Mouse (Mus musculus) lung, embryonic 16.5 days (tissue): ENCODE measurements around the gene Arsb. TPM values are rescaled to one million over a fixed set of nuclear protein-coding genes. Genes with fewer than 3 reads are reported as not detected.

Experiments used
- ATAC-seq: fragments of 200-750 bp; cut with Nextera tagmentation; 2 replicates; pipeline ENCODE4 v1.8.0; 2017; ENCODE audit warnings: low read depth, mild to moderate bottlenecking, moderate library complexity
- H3K27ac ChIP-seq: fragments of 300-500 bp; sonication (generic); 2 replicates; pipeline ENCODE4 v1.5.1; 2014; ENCODE audit warnings: mild to moderate bottlenecking, control low read depth, low read length
- H3K27me3 ChIP-seq: fragments of 300-500 bp; sonication (generic); 2 replicates; pipeline ENCODE4 v1.6.1; 2014; ENCODE audit warnings: low read depth, low read length, mixed read lengths; ENCODE audit not compliant: control insufficient read depth, insufficient read depth
- H3K36me3 ChIP-seq: fragments of 300-500 bp; sonication (generic); 2 replicates; pipeline ENCODE4 v1.6.1; 2014; ENCODE audit warnings: low read length; ENCODE audit not compliant: control insufficient read depth, insufficient read depth
- H3K4me1 ChIP-seq: fragments of 300-500 bp; sonication (generic); replicated peaks from 2 replicates; pipeline ENCODE4 v1.6.1; 2014; ENCODE audit warnings: low read length, mixed read lengths; ENCODE audit not compliant: control insufficient read depth, insufficient read depth
- H3K4me2 ChIP-seq: fragments of 300-500 bp; sonication (generic); 2 replicates; pipeline ENCODE4 v1.6.1; 2014; ENCODE audit warnings: low read depth, low read length, control low read depth
- H3K4me3 ChIP-seq: fragments of 300-500 bp; sonication (generic); 2 replicates; pipeline ENCODE4 v1.5.1; 2014; ENCODE audit warnings: mild to moderate bottlenecking, low read length, control low read depth
- H3K9ac ChIP-seq: fragments of 300-500 bp; sonication (generic); 2 replicates; pipeline ENCODE4 v1.6.1; 2014; ENCODE audit warnings: low read length, control low read depth
- H3K9me3 ChIP-seq: fragments of 300-500 bp; sonication (generic); 2 replicates; pipeline ENCODE4 v1.6.1; 2016; ENCODE audit warnings: low read length; ENCODE audit not compliant: control insufficient read depth
- WGBS: fragments of 180-500 bp; shearing (Covaris S2); extraction: QIAGEN DNeasy Blood & Tissue Kit; methylation state at CpG from one replicate; pipeline ENCODE4 v1.1.7; 2014; 5-methylcytosine and 5-hydroxymethylcytosine counted together
- polyA plus RNA-seq: library from polyadenylated mRNA; unstranded; fragments of >200 nt; fragmentation: Nextera tagmentation; extraction: Ambion mirVana; gene quantifications from 2 replicates; pipeline ENCODE4 v1.2.1, GENCODE M21; 2015

Arsb gene
- polyA plus RNA-seq, 1 experiment from 2014 or later: 17.2 TPM

GRCm38 (mm10) chr13:93847614-93848013 is 76.2 kb downstream of the Arsb start:
- 39% methylated on average over 4 of the region's 4 CpGs for WGBS
- H3K27me3 ChIP-seq: no peaks in the 10 kb centered on the region
- peaks cover 24% of the 10 kb centered on the region for H3K4me1 ChIP-seq
- H3K9me3 ChIP-seq: no peaks in the 10 kb centered on the region
- ATAC-seq: no peak
- H3K9ac ChIP-seq: no peak overlapping the region
- H3K4me3 ChIP-seq: no peak overlapping the region
- no peaks in the 10 kb centered on the region for H3K36me3 ChIP-seq
- no peak overlapping the region for H3K27ac ChIP-seq
- H3K4me2 ChIP-seq: no peak overlapping the region

GRCm38 (mm10) chr13:93848615-93849014 is 77.2 kb downstream of the Arsb start:
- no peaks in the 10 kb centered on the region for H3K36me3 ChIP-seq
- no peaks in the 10 kb centered on the region for H3K9me3 ChIP-seq
- no peak overlapping the region for H3K9ac ChIP-seq
- no peak overlapping the region for H3K4me2 ChIP-seq
- no peaks in the 10 kb centered on the region for H3K27me3 ChIP-seq
- no peak overlapping the region for H3K4me3 ChIP-seq
- ATAC-seq: no peak
- no peak overlapping the region for H3K27ac ChIP-seq
- WGBS: 85% methylated on average over 6 of the region's 6 CpGs
- H3K4me1 ChIP-seq: peaks cover 25% of the 10 kb centered on the region

DNA sequence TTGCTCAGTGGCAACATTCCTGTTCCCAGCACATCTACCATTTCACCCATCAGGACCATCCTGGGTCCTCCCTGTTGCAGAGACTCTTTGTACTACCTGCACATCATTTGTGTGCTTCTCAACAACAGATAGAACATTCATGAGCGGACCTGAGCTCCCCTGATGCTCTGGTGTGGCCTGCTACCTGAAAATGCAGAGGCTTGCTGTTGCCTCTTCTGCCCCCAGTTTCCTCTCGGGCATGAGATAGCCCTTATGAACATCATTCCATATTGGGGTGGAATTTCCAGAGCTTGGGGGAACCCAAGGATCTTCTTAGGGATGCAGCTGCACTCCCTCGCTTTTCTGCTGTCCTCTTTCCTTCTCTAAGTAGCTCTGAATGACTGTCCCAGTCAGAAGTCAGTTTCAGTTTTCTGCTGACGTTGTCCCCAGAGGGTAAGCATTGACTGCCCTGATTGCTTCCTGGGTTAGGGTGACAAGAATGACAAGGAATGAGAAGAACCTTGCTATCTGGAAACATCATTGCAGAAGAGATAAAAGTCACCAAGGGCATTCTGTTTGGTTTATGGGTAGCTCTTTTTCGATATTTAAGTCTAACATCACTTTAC is 78.4 kb downstream of the Arsb start:
- Histone ChIP-seq H3K27me3 (no peaks in the 10 kb centered on the region), H3K36me3 (no peaks in the 10 kb centered on the region), H3K4me2 (no peak overlapping the region), H3K27ac (peak overlapping the region; percentile 46), H3K9me3 (no peaks in the 10 kb centered on the region), H3K4me1 (peaks cover 32% of the 10 kb centered on the region), H3K9ac (no peak overlapping the region), H3K4me3 (no peak overlapping the region)
- ATAC-seq: no peak
- 71% methylated on average over 5 of the region's 5 CpGs for WGBS

DNA sequence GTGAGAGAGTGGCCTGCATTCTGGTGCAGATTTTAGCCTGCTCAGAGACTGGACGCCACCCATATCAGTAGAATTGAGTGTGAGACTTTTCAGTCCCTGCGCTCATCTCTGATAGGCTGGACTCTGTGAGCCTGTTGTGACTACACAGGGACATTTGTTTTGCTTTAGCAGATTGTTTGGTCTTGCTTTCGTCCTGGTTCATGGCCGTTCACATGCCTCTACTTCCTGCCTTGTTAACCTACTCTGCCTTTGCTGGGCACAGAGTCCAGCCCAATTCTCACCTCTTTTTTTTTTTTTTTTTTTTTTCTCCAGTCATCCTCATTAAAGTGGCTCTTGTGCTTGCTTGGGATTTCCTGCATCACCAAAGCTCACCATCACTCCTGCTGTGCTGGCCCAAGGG is 79.2 kb downstream of the Arsb start:
- Histone ChIP-seq H3K4me2 (no peak overlapping the region), H3K9me3 (no peaks in the 10 kb centered on the region), H3K9ac (no peak overlapping the region), H3K36me3 (no peaks in the 10 kb centered on the region), H3K4me3 (no peak overlapping the region), H3K4me1 (peaks cover 34% of the 10 kb centered on the region), H3K27me3 (no peaks in the 10 kb centered on the region), H3K27ac (peak overlapping the region; percentile 40)
- WGBS: 37% methylated on average over 4 of the region's 4 CpGs
- peak; percentile 18; the same call in 1 of the 2 replicates for ATAC-seq

GRCm38 (mm10) chr13:93852419-93853138 is 81.1 kb downstream of the Arsb start:
- Histone ChIP-seq H3K27ac (peak overlapping the region; percentile 78), H3K9ac (no peak overlapping the region), H3K27me3 (no peaks in the 10 kb centered on the region), H3K9me3 (no peaks in the 10 kb centered on the region), H3K4me2 (no peak overlapping the region), H3K36me3 (no peaks in the 10 kb centered on the region), H3K4me1 (peaks cover 43% of the 10 kb centered on the region), H3K4me3 (no peak overlapping the region)
- ATAC-seq: peak; percentile 24; the same call in 1 of the 2 replicates
- 38% methylated on average over 14 of the region's 14 CpGs for WGBS

- no peak overlapping the region for H3K4me3 ChIP-seq
- no peaks in the 10 kb centered on the region for H3K9me3 ChIP-seq
- no peak overlapping the region for H3K27ac ChIP-seq
- 88% methylated on average over 6 of the region's 6 CpGs for WGBS
- no peak overlapping the region for H3K9ac ChIP-seq
- no peaks in the 10 kb centered on the region for H3K27me3 ChIP-seq
- no peaks in the 10 kb centered on the region for H3K36me3 ChIP-seq
- H3K4me1 ChIP-seq: peaks cover 43% of the 10 kb centered on the region
- no peak overlapping the region for H3K4me2 ChIP-seq
- no peak for ATAC-seq
Observed at GRCm38 (mm10) chr13:93853767-93854166, 82.3 kb downstream of the Arsb start.

GRCm38 (mm10) chr13:93854325-93854724 is 82.9 kb downstream of the Arsb start:
- ATAC-seq: no peak
- Histone ChIP-seq H3K9ac (no peak overlapping the region), H3K4me3 (no peak overlapping the region), H3K4me1 (peaks cover 43% of the 10 kb centered on the region), H3K9me3 (no peaks in the 10 kb centered on the region), H3K27me3 (no peaks in the 10 kb centered on the region), H3K4me2 (no peak overlapping the region), H3K36me3 (no peaks in the 10 kb centered on the region), H3K27ac (peak overlapping the region; percentile 67)
- WGBS: 85% methylated on average over 8 of the region's 8 CpGs

DNA sequence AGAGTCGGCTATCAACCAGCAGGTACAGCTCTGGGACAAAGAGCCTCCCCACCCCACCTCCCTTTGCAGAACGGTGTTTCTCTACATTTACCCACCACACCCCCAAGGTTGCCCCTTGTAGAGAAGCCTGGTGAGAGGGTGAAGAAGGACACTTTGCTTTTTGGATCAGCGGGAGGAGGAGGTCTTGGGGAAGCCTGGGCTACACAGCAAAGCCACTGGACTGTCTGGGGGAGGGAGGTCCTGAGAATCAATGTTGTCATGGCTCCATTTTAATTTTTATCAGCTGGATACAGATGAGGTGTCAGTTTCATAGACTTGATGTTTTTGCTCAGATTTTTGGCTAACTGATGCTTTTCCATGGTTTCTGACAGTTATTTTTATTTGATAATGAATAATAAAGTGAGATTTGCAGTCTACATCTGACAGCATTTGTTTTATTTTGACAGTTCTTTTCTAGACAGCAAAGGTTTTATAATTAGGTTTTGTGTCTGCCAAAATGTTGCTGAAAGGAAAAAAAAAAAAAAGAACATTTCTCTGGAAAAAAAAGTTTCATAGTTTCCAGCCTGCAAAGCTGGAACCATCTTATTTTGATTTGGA is 83.6 kb downstream of the Arsb start:
- peak overlapping the region; percentile 67 for H3K27ac ChIP-seq
- no peak overlapping the region for H3K9ac ChIP-seq
- peaks cover 41% of the 10 kb centered on the region for H3K4me1 ChIP-seq
- WGBS: 55% methylated on average over 3 of the region's 3 CpGs
- H3K27me3 ChIP-seq: no peaks in the 10 kb centered on the region
- H3K9me3 ChIP-seq: no peaks in the 10 kb centered on the region
- no peak overlapping the region for H3K4me2 ChIP-seq
- H3K36me3 ChIP-seq: no peaks in the 10 kb centered on the region
- no peak overlapping the region for H3K4me3 ChIP-seq
- ATAC-seq: peak; percentile 80

- Histone ChIP-seq H3K27ac (peak overlapping the region; percentile 81), H3K4me3 (peak overlapping the region; percentile 11; the same call in 1 of the 2 replicates), H3K36me3 (no peaks in the 10 kb centered on the region), H3K9ac (no peak overlapping the region), H3K4me1 (peaks cover 36% of the 10 kb centered on the region), H3K9me3 (no peaks in the 10 kb centered on the region), H3K27me3 (no peaks in the 10 kb centered on the region), H3K4me2 (peak overlapping the region; percentile 49)
- 10% methylated on average over 11 of the region's 11 CpGs for WGBS
- peak; percentile 35 for ATAC-seq
Observed at GRCm38 (mm10) chr13:93855701-93856183, 84.3 kb downstream of the Arsb start.
